Mouse (Mus musculus) ES-E14 (cell line): ENCODE measurements around the gene Cd36. TPM values are rescaled to one million over a fixed set of nuclear protein-coding genes. Genes with fewer than 3 reads are reported as not detected.

ENCODE experiments used
- DNase-seq: peaks from one replicate; pipeline ENCODE4 v3.0.0-alpha.2; 2013; ENCODE audit warnings: low read depth, low spot score
- H3K27ac ChIP-seq: 2 replicates; pipeline ENCODE4 v1.5.1; 2012; ENCODE audit warnings: low read depth, mild to moderate bottlenecking, low read length, moderate library complexity, mixed read lengths; ENCODE audit not compliant: poor library complexity, insufficient read depth, severe bottlenecking
- H3K36me3 ChIP-seq: 2 replicates; pipeline ENCODE4 v1.6.1; 2012; ENCODE audit warnings: mild to moderate bottlenecking, low read length, moderate library complexity, mixed read lengths; ENCODE audit not compliant: control insufficient read depth, poor library complexity, insufficient read depth, severe bottlenecking
- H3K4me1 ChIP-seq, 2 experiments: fragments of 150-350 bp in 1 of 2; sonication (generic) in 1 of 2; 2 replicates each; pipeline ENCODE4 v1.6.1; 2012; ENCODE audit warnings: low read length in 2 of 2, mild to moderate bottlenecking in 1 of 2, mixed read lengths in 1 of 2; ENCODE audit not compliant: control insufficient read depth in 2 of 2, insufficient read depth in 2 of 2, poor library complexity in 1 of 2
- H3K4me3 ChIP-seq, 2 experiments: fragments of 150-350 bp in 1 of 2; sonication (generic) in 1 of 2; 2 replicates each; pipeline ENCODE4 v1.5.1; 2012; ENCODE audit warnings: low read length in 2 of 2, low read depth in 1 of 2, mild to moderate bottlenecking in 1 of 2, mixed read lengths in 1 of 2; ENCODE audit not compliant: insufficient read depth in 1 of 2, poor library complexity in 1 of 2, severe bottlenecking in 1 of 2
- H3K9ac ChIP-seq: 2 replicates; pipeline ENCODE4 v1.6.1; 2012; ENCODE audit warnings: low read depth, mild to moderate bottlenecking, low read length, mixed read lengths; ENCODE audit not compliant: poor library complexity, insufficient read depth, severe bottlenecking
- H3K9me3 ChIP-seq: fragments of 150-350 bp; sonication (generic); 2 replicates; pipeline ENCODE4 v1.6.1; 2012; ENCODE audit warnings: low read depth, mild to moderate bottlenecking, low read length; ENCODE audit not compliant: control insufficient read depth, insufficient read depth
- CHD2 ChIP-seq: IDR thresholded peaks from 2 replicates; pipeline ENCODE4 v1.6.1; 2014; ENCODE audit warnings: mild to moderate bottlenecking, low read depth, low read length, inconsistent platforms
- HCFC1 ChIP-seq: IDR thresholded peaks from 2 replicates; pipeline ENCODE4 v1.6.1; 2012; ENCODE audit warnings: low read length, inconsistent platforms, borderline replicate concordance; ENCODE audit not compliant: insufficient read depth
- MAFK ChIP-seq: IDR thresholded peaks from 2 replicates; pipeline ENCODE4 v1.6.1; 2014; ENCODE audit warnings: mild to moderate bottlenecking, low read depth, low read length, inconsistent platforms; ENCODE audit not compliant: insufficient read depth
- ZC3H11A ChIP-seq: IDR thresholded peaks from 2 replicates; pipeline ENCODE4 v1.6.1; 2012; ENCODE audit warnings: low read depth, mild to moderate bottlenecking, inconsistent platforms, low read length, borderline replicate concordance
- ZNF384 ChIP-seq: IDR thresholded peaks from 2 replicates; pipeline ENCODE4 v1.6.1; 2012; ENCODE audit warnings: low read depth, low read length, inconsistent platforms
- in situ Hi-C, 2 experiments: fragments of 600-800 bp; cut with MboI; formaldehyde crosslinking; loops; one replicate each; pipeline ENCODE4 v1.15.1; 2025; ENCODE audit warnings: low sequenced_read_pairs in 2 of 2, inconsistent platforms in 1 of 2; ENCODE audit not compliant: unreplicated experiment in 2 of 2
- total RNA-seq: library from RNA; depleted of rRNA; stranded (reverse); fragments of 300-350 nt; gene quantifications from 2 replicates; pipeline ENCODE4 v1.2.3, GENCODE M21; 2012

Gene Cd36
- total RNA-seq, 1 experiment = 0.62 TPM

GRCm38 (mm10) chr5:17865432-17865831 lies 23.2 kb downstream of the Cd36 start:
- H3K36me3 ChIP-seq = no peaks in the 10 kb centered on the region

DNA sequence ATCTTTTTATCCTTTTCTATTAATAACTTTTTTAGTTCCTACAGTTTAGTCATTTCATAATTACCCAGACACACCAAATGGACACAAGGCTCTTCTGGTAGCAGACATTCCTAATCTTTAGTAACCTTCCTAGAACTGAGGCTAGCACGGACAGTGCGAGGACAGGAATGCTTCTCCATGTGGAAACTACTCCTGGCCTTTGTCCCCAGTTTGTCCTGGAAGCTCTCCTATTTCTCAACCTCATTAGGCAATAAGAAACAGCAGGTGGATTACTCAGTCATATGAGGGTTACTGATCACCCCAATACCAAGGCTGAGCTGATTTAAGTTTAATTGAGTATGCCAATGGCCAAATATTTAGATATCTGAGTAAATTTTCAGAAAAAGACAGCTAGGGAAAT lies 25.5 kb downstream of the Cd36 start:
- TF ChIP-seq CHD2 = no peak
- no peak for TF ChIP-seq ZC3H11A
- no peak for TF ChIP-seq MAFK
- no peak for TF ChIP-seq ZNF384
- no peak for TF ChIP-seq HCFC1
- Histone ChIP-seq H3K36me3 (no peaks in the 10 kb centered on the region), H3K27ac (no peak overlapping the region), H3K4me1 (no peaks in the 10 kb centered on the region), H3K4me3 (no peak overlapping the region), H3K9ac (no peak overlapping the region), H3K9me3 (no peaks in the 10 kb centered on the region)
- in situ Hi-C loops = no loop called here
- DNase-seq = no peak

More at GRCm38 (mm10) chr5:17865432-17865831, 23.2 kb downstream of the Cd36 start:
- DNase-seq = no peak
- H3K4me1 ChIP-seq = no peaks in the 10 kb centered on the region
- no peak for TF ChIP-seq MAFK
- no peak for TF ChIP-seq HCFC1
- no peak for TF ChIP-seq ZNF384
- no peak for TF ChIP-seq ZC3H11A
- no peak for TF ChIP-seq CHD2
- no peak overlapping the region for H3K4me3 ChIP-seq
- in situ Hi-C loops = no loop called here
- no peak overlapping the region for H3K27ac ChIP-seq
- no peak overlapping the region for H3K9ac ChIP-seq
- no peaks in the 10 kb centered on the region for H3K9me3 ChIP-seq

GRCm38 (mm10) chr5:17858399-17858798 lies 30.2 kb downstream of the Cd36 start:
- Histone ChIP-seq H3K36me3 (no peaks in the 10 kb centered on the region), H3K4me1 (no peaks in the 10 kb centered on the region), H3K27ac (no peak overlapping the region), H3K4me3 (no peak overlapping the region), H3K9me3 (no peaks in the 10 kb centered on the region), H3K9ac (no peak overlapping the region)
- in situ Hi-C loops = no loop called here
- DNase-seq = no peak
- TF ChIP-seq MAFK (no peak), HCFC1 (no peak), ZNF384 (no peak), CHD2 (no peak), ZC3H11A (no peak)

DNA sequence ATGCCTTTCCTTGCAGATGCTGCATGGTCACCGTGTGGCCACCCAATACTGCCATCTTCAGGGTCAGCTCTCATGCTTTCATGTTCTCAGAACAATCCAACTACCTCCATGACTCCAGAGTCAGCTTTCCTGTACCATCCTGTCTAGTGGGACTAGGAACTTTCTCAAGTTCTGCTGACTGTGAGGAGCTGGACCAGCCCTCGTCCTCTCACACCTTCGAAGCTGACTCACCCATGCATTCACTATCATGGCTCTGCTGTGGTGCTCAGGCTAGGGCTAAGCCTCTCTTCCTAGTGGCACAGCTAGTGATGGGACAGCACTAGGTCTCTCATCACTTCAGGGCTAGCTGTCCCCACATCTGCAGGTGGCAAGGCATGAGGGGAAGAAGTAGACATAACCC lies 30.7 kb downstream of the Cd36 start:
- Histone ChIP-seq H3K9ac (no peak overlapping the region), H3K4me1 (no peaks in the 10 kb centered on the region), H3K36me3 (no peaks in the 10 kb centered on the region), H3K27ac (no peak overlapping the region), H3K9me3 (no peaks in the 10 kb centered on the region), H3K4me3 (no peak overlapping the region)
- TF ChIP-seq ZC3H11A (no peak), HCFC1 (no peak), ZNF384 (no peak), MAFK (no peak), CHD2 (no peak)
- in situ Hi-C loops = no loop called here
- no peak for DNase-seq

GRCm38 (mm10) chr5:17857262-17857661 lies 31.3 kb downstream of the Cd36 start:
- Histone ChIP-seq H3K4me3 (no peak overlapping the region), H3K4me1 (no peaks in the 10 kb centered on the region), H3K9ac (no peak overlapping the region), H3K9me3 (no peaks in the 10 kb centered on the region), H3K27ac (no peak overlapping the region), H3K36me3 (no peaks in the 10 kb centered on the region)
- no peak for TF ChIP-seq ZNF384
- TF ChIP-seq CHD2 = no peak
- no peak for TF ChIP-seq MAFK
- no peak for TF ChIP-seq ZC3H11A
- no peak for TF ChIP-seq HCFC1
- in situ Hi-C loops = no loop called here
- no peak for DNase-seq
